Mouse (Mus musculus): Measurements from ENCODE around the gene Fggy. TPM values are rescaled to one million over a fixed set of nuclear protein-coding genes. Genes with fewer than 3 reads are reported as not detected.
A peak's percentile ranks its signal among the peaks of the same experiment; 100 is the strongest.

Gene Fggy
- polyA plus RNA-seq, 1 experiment, result 19.0 TPM

GRCm38 (mm10) chr4:95707941-95708897, 150.9 kb downstream of the Fggy start:
- TF ChIP-seq CTCF (IDR thresholded peaks at IDR 0.05; ENCODE audit: low read depth, low read length) (no peak), POLR2A (IDR thresholded peaks at IDR 0.05; ENCODE audit: borderline replicate concordance, low read depth, low read length) (no peak)
- Histone ChIP-seq H3K4me3 (ENCODE audit: insufficient read depth, low read length) (no peak overlapping the region), H3K4me1 (ENCODE audit: control insufficient read depth, insufficient read depth, low read length) (peaks cover 16% of the 10 kb centered on the region), H3K27ac (ENCODE audit: insufficient read depth, low read depth, low read length) (no peak overlapping the region)

- TF ChIP-seq POLR2A (IDR thresholded peaks at IDR 0.05; ENCODE audit: borderline replicate concordance, low read depth, low read length), result no peak
- no peak for TF ChIP-seq CTCF (IDR thresholded peaks at IDR 0.05; ENCODE audit: low read depth, low read length)
- no peak overlapping the region for H3K4me3 ChIP-seq (ENCODE audit: insufficient read depth, low read length)
- H3K4me1 ChIP-seq (ENCODE audit: control insufficient read depth, insufficient read depth, low read length), result peaks cover 16% of the 10 kb centered on the region
These were observed 152.4 kb downstream of the Fggy start for GRCm38 (mm10) chr4:95709750-95710149.

GRCm38 (mm10) chr4:95712802-95713201, 155.5 kb downstream of the Fggy start:
- Histone ChIP-seq H3K4me1 (ENCODE audit: control insufficient read depth, insufficient read depth, low read length) (peaks cover 24% of the 10 kb centered on the region), H3K4me3 (ENCODE audit: insufficient read depth, low read length) (no peak overlapping the region), H3K27ac (ENCODE audit: insufficient read depth, low read depth, low read length) (no peak overlapping the region)
- TF ChIP-seq POLR2A (IDR thresholded peaks at IDR 0.05; ENCODE audit: borderline replicate concordance, low read depth, low read length), result no peak

More at GRCm38 (mm10) chr4:95709750-95710149, 152.4 kb downstream of the Fggy start:
- H3K27ac ChIP-seq (ENCODE audit: insufficient read depth, low read depth, low read length), result no peak overlapping the region

GRCm38 (mm10) chr4:95713271-95713670, 156.0 kb downstream of the Fggy start:
- TF ChIP-seq POLR2A (IDR thresholded peaks at IDR 0.05; ENCODE audit: borderline replicate concordance, low read depth, low read length), result no peak
- TF ChIP-seq CTCF (IDR thresholded peaks at IDR 0.05; ENCODE audit: low read depth, low read length), result no peak
- Histone ChIP-seq H3K4me1 (ENCODE audit: control insufficient read depth, insufficient read depth, low read length) (peaks cover 27% of the 10 kb centered on the region), H3K4me3 (ENCODE audit: insufficient read depth, low read length) (no peak overlapping the region), H3K27ac (ENCODE audit: insufficient read depth, low read depth, low read length) (no peak overlapping the region)

GRCm38 (mm10) chr4:95716137-95716536, 158.8 kb downstream of the Fggy start:
- no peak overlapping the region for H3K4me3 ChIP-seq (ENCODE audit: insufficient read depth, low read length)
- peaks cover 21% of the 10 kb centered on the region for H3K4me1 ChIP-seq (ENCODE audit: control insufficient read depth, insufficient read depth, low read length)
- H3K27ac ChIP-seq (ENCODE audit: insufficient read depth, low read depth, low read length), result 0 out of 2 replicates have a peak overlapping the region, but pooled peaks have one; percentile 26
- TF ChIP-seq POLR2A (IDR thresholded peaks at IDR 0.05; ENCODE audit: borderline replicate concordance, low read depth, low read length) (no peak), CTCF (IDR thresholded peaks at IDR 0.05; ENCODE audit: low read depth, low read length) (no peak)

- no peak for TF ChIP-seq CTCF (IDR thresholded peaks at IDR 0.05; ENCODE audit: low read depth, low read length)
- TF ChIP-seq POLR2A (IDR thresholded peaks at IDR 0.05; ENCODE audit: borderline replicate concordance, low read depth, low read length), result no peak
- Histone ChIP-seq H3K4me3 (ENCODE audit: insufficient read depth, low read length) (no peak overlapping the region), H3K27ac (ENCODE audit: insufficient read depth, low read depth, low read length) (no peak overlapping the region), H3K4me1 (ENCODE audit: control insufficient read depth, insufficient read depth, low read length) (no peaks in the 10 kb centered on the region; the same call in 1 of the 2 replicates)
These were observed 166.3 kb downstream of the Fggy start for GRCm38 (mm10) chr4:95723615-95724014.

GRCm38 (mm10) chr4:95726361-95726760, 169.1 kb downstream of the Fggy start:
- TF ChIP-seq POLR2A (IDR thresholded peaks at IDR 0.05; ENCODE audit: borderline replicate concordance, low read depth, low read length) (no peak), CTCF (IDR thresholded peaks at IDR 0.05; ENCODE audit: low read depth, low read length) (no peak)
- H3K4me3 ChIP-seq (ENCODE audit: insufficient read depth, low read length), result no peak overlapping the region
- no peak overlapping the region for H3K27ac ChIP-seq (ENCODE audit: insufficient read depth, low read depth, low read length)
- H3K4me1 ChIP-seq (ENCODE audit: control insufficient read depth, insufficient read depth, low read length), result no peaks in the 10 kb centered on the region

GRCm38 (mm10) chr4:95729142-95729826, 172.0 kb downstream of the Fggy start:
- TF ChIP-seq POLR2A (IDR thresholded peaks at IDR 0.05; ENCODE audit: borderline replicate concordance, low read depth, low read length), result no peak
- no peak for TF ChIP-seq CTCF (IDR thresholded peaks at IDR 0.05; ENCODE audit: low read depth, low read length)
- H3K4me1 ChIP-seq (ENCODE audit: control insufficient read depth, insufficient read depth, low read length), result no peaks in the 10 kb centered on the region
- no peak overlapping the region for H3K27ac ChIP-seq (ENCODE audit: insufficient read depth, low read depth, low read length)
- no peak overlapping the region for H3K4me3 ChIP-seq (ENCODE audit: insufficient read depth, low read length)

- H3K27ac ChIP-seq (ENCODE audit: insufficient read depth, low read depth, low read length), result no peak overlapping the region
- TF ChIP-seq CTCF (IDR thresholded peaks at IDR 0.05; ENCODE audit: low read depth, low read length), result no peak
- TF ChIP-seq POLR2A (IDR thresholded peaks at IDR 0.05; ENCODE audit: borderline replicate concordance, low read depth, low read length), result no peak
- no peak overlapping the region for H3K4me3 ChIP-seq (ENCODE audit: insufficient read depth, low read length)
- H3K4me1 ChIP-seq (ENCODE audit: control insufficient read depth, insufficient read depth, low read length), result no peaks in the 10 kb centered on the region
These were observed 173.8 kb downstream of the Fggy start for GRCm38 (mm10) chr4:95731110-95731509.
